Mouse (Mus musculus) cerebellum, adult 9-11 months (tissue): ENCODE measurements around the gene Kcnq4.

Source experiments
- DNase-seq: peaks from one replicate; pipeline ENCODE4 v3.0.0; 2022

Gene Kcnq4

GRCm38 (mm10) chr4:120721574-120721973 lies 26.8 kb downstream of the Kcnq4 start:
- no peak for DNase-seq

GRCm38 (mm10) chr4:120719152-120719551 lies 29.3 kb downstream of the Kcnq4 start:
- DNase-seq = no peak

GRCm38 (mm10) chr4:120717591-120717990 lies 30.8 kb downstream of the Kcnq4 start:
- no peak for DNase-seq

DNA sequence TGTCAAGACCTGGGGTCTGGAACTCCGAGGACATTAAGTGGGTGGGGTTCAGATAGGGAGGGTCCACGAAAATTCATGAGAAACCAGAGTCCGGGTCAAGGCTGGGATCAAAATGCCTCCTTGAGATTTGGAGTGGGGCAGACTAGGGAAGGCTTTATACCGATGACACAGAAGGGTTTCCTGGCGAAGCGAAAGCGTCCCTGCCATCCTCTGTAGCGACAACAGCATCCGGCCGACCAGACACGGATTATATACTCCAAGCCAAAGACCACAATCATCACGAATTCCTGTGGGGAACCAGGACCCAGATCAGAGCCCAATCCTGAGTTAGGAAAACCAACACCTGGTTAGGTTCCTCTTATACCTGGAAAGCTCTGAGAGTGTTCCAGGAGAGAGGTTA lies 31.6 kb downstream of the Kcnq4 start:
- no peak for DNase-seq

DNA sequence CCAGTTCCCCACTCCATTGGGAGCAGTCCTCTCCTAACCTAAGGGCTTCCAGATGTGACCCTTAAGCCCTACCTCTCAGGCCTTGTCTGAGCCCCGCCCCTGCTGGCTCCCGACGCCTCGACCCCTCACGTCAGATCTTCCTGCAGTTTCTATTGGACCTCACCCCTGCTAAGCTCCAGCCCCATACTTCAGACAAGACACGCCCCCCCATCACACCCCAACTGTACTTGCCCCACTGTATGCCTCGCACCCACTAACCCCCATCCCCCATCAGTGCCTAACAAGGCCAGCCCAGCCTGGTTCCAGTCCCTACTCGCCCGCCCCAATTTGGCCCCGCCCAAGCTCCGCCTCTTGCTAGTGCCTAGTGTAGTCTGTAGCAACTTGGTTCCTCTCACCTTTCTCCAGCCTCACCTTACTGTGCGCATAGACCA lies 32.3 kb downstream of the Kcnq4 start:
- peak; percentile 46 for DNase-seq

GRCm38 (mm10) chr4:120713856-120714497 lies 34.4 kb downstream of the Kcnq4 start:
- peak; percentile 42 for DNase-seq

DNA sequence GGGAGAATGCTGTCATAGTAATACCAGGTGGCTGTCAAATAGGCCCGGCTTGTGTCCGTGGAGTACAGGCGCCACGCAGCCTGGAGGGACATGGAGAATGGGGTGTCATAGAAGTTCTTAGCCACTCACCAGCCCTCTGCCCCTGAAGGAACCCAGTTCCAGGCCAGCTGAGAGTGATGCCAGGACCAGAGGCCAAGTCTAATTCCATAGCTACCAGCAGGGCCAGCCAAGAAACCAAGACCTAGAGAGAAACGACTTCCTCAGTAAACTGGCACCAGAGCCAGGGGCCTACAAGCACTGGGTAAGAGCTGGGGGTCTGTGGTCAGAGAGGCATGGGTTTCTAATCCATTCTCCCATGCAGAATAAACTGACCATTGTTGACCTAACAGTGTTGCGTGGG lies 35.4 kb downstream of the Kcnq4 start:
- no peak for DNase-seq

- no peak for DNase-seq
These were observed 36.2 kb downstream of the Kcnq4 start for GRCm38 (mm10) chr4:120712236-120712635.

DNA sequence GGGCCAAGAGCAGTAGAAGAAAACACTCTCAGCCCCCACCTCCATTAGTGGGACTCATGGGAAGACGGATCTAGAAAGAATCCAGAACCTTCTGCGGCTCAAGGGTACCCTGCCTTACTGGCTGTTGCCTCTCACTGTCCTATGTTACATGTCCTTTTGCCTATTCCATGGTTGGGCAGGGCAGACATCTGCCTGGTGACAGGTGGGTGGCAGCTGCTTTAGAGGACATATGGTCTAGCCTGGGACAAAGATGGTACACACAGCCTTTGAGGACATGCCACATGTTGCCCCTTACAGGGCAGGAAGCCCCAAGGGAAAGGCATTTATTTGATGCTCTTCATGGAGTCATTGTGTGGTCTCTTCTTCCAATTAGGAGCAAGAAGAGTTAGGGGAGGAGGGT lies 45.9 kb downstream of the Kcnq4 start:
- DNase-seq = no peak

DNA sequence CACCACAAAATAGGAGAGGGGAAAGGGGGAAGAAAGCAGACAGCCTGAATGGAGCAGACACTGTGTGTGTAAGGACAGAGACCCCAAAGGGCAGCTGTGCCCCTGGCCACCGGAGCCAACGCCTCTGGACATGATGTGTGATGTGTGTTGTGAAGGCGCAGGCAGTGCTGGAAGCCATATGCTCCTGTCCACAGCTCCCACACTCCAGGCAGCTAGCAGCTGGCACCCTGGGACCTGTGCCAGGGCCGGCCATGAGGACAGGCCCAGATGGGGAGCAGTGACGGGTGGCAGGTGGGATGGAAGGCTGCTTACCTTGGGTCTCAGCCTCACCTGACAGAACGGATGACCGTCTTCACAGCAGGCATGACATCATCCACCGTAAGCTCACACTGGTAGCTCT lies 46.4 kb downstream of the Kcnq4 start:
- DNase-seq = peak; percentile 57

DNA sequence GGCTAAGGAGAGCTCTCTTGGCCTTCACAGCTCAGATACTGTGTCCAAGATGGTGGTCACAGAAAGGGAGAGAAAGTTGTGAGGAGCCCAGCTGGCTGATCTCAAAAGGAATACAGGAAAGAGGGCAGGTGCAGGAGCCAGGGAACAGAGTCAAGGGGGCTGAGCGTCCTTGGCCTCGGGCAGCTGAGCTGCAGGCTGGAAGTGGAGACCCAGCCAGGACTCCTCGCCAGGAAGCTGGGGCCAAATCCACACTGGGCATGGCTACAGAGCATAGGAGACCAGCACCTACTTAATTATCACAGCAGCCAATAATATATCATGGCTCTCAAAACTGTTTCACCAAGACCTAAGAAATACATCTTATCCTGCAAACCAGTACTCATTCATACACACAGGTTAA lies 47.2 kb downstream of the Kcnq4 start:
- DNase-seq = no peak

DNA sequence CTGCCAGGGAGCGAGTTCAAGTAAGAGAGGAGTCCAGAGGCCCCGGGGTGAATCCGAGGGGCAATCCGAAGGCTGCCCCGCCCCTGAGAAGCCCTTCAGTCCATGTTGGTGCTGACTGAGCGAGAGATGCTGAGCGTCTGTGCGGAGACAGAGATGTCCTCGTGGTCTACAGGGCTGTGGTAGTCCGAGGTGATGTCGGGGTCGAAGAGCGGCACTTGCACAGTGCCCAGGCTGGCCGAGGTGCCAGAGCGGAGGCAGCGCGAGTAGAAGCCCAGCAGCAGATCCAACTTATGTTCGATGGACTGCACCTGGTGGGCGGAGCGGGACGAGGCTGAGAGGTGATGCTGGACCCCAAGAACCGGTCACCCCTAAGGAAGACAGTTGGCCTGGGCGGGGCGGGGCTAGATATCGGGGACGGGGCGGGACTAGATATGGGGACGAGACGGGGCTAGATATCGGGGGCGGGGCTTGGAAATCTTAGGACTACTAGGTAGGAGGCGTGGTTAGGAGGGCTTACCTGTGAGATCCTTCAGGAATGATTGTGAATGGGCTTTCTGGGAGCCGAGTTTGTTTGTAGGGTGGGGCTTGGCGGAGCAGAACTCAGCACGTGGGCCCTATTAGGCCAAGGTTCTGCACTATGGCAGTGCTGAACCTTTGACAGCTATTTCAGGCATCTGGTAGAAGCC lies 50.5 kb downstream of the Kcnq4 start:
- DNase-seq = no peak

DNA sequence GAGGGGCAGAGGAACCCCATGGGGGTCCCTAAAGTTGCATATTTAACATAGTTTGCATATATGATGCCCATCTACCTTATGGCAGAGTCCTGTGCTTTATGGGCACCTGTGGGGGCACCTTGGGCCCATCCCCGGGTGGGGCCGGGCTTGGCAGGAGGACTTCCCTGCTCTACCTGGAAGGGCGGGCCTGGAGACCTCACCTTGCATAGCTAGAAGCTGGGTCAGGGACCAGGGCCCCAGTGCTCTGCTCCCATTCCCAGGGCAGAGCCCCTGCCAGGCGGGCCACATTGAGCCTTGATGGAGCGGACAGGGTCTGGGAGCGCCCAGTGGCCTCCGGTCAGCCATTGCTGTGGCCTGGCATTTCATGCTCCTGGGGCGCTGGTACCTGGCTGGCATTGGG lies 51.1 kb downstream of the Kcnq4 start:
- no peak for DNase-seq

DNA sequence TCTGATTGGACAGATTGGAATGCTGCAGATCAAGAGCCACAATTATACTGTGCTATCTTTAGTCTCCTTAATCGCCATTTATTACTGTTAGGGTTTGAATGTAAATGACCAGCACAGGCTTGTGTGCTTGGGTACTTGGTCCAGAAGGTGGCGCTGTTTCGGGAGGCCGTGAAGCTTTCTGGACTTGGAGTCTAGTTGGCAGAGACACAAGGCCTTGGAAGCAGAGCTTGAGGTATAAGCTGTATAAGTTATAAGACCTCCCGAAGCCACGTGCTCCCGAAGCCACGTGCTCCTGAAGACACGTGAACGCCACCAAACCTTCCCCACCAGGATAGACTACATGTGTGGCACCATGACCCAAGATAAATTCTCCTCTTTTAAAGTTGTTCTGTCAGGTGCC lies 55.7 kb downstream of the Kcnq4 start:
- DNase-seq = peak; percentile 63

DNA sequence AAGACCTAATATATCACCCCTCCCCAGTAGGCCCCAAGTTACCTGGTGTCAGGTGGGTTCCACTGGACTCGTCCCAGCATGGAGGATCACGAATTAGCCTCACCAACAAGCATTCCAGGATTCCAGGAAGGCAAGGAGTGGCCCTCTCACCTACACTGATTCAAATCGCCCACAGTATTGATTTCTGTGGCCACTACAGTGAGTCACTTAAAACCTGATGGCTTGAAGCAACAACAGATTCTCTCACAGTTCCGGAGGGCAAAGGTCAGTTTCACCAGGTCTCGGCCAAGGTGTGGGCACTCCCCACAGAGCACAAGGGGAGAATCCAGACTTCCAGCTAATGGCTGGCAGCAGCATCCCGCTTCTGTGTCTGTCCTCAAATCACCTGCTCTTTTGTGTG lies 59.1 kb downstream of the Kcnq4 start:
- DNase-seq = no peak

- DNase-seq = no peak
These were observed 61.1 kb downstream of the Kcnq4 start for GRCm38 (mm10) chr4:120687282-120687681.

DNA sequence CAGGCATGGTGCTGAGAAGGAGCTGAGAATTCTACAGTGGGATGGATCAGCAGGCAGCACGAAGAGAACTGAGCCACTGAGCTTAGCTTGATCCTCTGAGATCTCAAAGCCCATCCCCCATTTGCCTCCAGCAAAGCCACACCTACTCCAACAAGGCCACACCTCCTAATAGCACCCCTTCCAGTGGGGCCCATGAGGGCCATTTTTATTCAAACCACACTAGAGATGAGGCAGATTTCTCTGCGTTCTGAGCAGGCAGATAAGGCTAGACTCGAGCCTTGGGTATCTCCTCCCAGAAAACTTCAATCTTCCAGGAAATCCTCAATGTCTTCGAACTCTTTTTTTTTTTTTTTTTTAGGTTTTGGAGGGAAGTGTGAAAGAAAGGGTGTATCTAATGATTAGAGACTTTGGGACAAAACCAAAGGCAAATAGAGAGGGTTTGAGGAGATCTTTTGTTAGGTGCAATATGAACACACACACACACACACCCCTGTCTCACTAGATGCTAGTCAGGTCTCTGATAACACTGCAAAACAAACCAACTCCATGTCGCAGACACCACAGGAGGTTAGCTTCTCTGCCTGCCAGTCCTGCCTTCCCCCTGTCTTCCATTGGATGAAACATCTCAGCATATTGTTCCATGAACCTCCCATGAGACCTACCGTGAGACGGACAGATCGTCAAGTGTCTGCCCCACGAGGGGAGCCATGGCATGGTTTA lies 65.0 kb downstream of the Kcnq4 start:
- no peak for DNase-seq

DNA sequence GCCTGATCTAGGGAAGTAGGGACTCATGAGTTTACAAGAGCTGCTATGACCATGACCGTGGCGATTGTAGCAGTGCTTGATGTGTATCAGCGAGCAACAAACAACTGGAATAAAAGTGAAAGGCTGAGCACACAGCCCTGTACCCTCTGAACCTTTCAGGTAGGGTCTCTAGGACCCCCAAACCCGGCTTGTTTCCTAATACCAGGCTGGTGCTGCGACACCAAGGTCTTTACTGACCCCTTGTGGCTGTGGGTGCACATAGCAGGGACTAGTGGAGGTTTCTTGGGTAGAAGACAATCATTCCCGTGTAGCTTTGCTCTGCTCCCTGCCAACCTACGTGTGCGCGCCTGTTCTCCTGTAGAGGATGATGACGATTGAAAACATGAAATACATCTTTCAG lies 66.2 kb downstream of the Kcnq4 start:
- peak; percentile 72 for DNase-seq

DNA sequence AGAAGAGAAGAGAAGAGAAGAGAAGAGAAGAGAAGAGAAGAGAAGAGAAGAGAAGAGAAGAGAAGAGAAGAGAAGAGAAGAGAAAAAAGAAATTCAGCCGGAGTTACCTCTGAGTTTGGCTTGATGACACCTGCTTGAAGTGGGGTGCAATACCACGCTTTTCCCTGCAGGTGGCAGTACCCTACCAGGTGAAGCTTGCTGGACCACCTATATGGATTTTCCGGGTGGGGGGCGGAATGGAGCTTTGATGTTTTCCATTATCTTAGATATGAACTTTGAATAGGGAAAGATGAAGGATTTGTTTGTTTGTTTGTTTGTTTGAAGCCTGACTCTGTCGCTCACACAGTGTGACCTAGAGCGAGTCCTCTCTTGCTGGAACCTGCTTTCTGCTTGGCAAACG lies 67.5 kb downstream of the Kcnq4 start:
- DNase-seq = peak; percentile 43

- DNase-seq = no peak
These were observed 72.8 kb downstream of the Kcnq4 start for GRCm38 (mm10) chr4:120675640-120676039.

DNA sequence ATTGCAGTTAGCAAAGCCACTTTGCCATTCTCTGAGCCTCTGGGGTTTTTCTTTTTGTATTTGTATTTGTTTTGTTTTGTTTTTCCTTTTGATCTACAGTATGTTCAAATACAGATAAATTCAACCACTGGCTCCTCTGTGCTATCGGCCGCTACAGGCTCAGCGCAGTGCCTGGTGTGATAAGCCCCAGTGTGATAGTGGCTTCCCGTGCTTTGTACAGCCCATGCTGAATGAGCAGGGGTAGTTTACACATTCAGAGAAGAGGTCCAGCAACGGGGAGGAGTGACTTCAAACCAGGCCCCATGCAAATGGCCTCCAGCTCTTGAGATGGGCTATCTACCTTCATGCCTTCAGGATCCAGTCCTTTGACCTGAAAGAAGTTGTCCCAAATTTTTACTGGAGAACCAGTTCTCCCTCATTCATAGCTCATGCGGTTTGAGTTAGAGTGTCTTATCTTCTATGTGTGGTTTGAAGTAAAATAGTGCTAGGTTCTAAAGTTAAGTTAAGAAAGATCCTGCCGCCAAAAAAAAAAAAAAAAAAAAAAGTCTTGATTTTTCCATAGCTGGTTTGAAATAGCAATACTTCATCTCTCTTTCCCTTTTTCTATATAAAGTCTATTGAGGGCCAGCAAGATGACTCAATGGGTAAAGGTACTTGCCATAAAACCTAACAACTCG lies 73.5 kb downstream of the Kcnq4 start:
- no peak for DNase-seq

DNA sequence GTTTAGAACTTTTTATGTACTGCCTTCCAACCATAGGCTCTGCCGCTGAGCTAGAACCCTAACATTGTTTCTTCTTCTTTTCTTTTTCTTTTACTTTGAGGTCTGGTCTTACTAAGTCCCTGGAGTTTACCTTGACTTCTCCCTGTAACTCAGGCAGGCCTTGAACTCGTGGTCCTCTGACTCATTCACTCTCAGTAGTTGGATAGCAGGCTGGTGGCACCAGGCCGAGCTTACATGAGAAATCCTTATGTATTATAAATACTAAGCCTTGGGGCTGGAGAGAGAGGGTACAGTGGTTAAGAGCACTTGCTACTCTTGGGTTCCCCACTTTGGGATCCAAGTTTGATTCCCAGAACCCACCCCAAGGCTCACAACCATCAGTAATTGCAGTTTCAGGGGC lies 74.8 kb downstream of the Kcnq4 start:
- DNase-seq = no peak

GRCm38 (mm10) chr4:120671046-120671445 lies 77.4 kb downstream of the Kcnq4 start:
- DNase-seq = no peak

GRCm38 (mm10) chr4:120669585-120669984 lies 78.8 kb downstream of the Kcnq4 start:
- DNase-seq = no peak
